Mouse (Mus musculus): Measurements from ENCODE around the gene Dynll2. TPM values are rescaled to one million over a fixed set of nuclear protein-coding genes. Genes with fewer than 3 reads are reported as not detected.

Dynll2 gene
- polyA plus RNA-seq, 1 experiment, result 91.2 TPM

GRCm38 (mm10) chr11:88015795-88016194 is 28.5 kb upstream of the Dynll2 start:
- DNase-seq, result no peak
- WGBS, result 82% methylated on average over 6 of the region's 6 CpGs
- TF ChIP-seq POLR2A (IDR thresholded peaks at IDR 0.05; ENCODE audit: borderline replicate concordance, extremely low read depth, low read depth, low read length), result no peak
- TF ChIP-seq CTCF (IDR thresholded peaks at IDR 0.05; ENCODE audit: insufficient read depth, low read length), result no peak
- Histone ChIP-seq H3K4me1 (ENCODE audit: control insufficient read depth, insufficient read depth, low read length) (no peaks in the 10 kb centered on the region), H3K4me3 (replicated peaks; ENCODE audit: extremely low read depth, low read depth, low read length) (no peak overlapping the region)

- 84% methylated on average over 11 of the region's 11 CpGs for WGBS
- H3K4me1 ChIP-seq (ENCODE audit: control insufficient read depth, insufficient read depth, low read length), result no peaks in the 10 kb centered on the region
- H3K4me3 ChIP-seq (replicated peaks; ENCODE audit: extremely low read depth, low read depth, low read length), result no peak overlapping the region
- TF ChIP-seq CTCF (IDR thresholded peaks at IDR 0.05; ENCODE audit: insufficient read depth, low read length), result no peak
- no peak for TF ChIP-seq POLR2A (IDR thresholded peaks at IDR 0.05; ENCODE audit: borderline replicate concordance, extremely low read depth, low read depth, low read length)
- no peak for DNase-seq
Measured at GRCm38 (mm10) chr11:88015161-88015560, 27.8 kb upstream of the Dynll2 start.

- Histone ChIP-seq H3K4me3 (replicated peaks; ENCODE audit: extremely low read depth, low read depth, low read length) (no peak overlapping the region), H3K4me1 (ENCODE audit: control insufficient read depth, insufficient read depth, low read length) (no peaks in the 10 kb centered on the region)
- TF ChIP-seq CTCF (IDR thresholded peaks at IDR 0.05; ENCODE audit: insufficient read depth, low read length) (no peak), POLR2A (IDR thresholded peaks at IDR 0.05; ENCODE audit: borderline replicate concordance, extremely low read depth, low read depth, low read length) (no peak)
- DNase-seq, result no peak
- WGBS, result 91% methylated on average over 10 of the region's 10 CpGs
Measured at GRCm38 (mm10) chr11:88013632-88014031, 26.3 kb upstream of the Dynll2 start.

GRCm38 (mm10) chr11:88012621-88013244 is 25.4 kb upstream of the Dynll2 start:
- DNase-seq, result no peak
- H3K4me3 ChIP-seq (replicated peaks; ENCODE audit: extremely low read depth, low read depth, low read length), result no peak overlapping the region
- 77% methylated on average over 11 of the region's 11 CpGs for WGBS
- no peaks in the 10 kb centered on the region for H3K4me1 ChIP-seq (ENCODE audit: control insufficient read depth, insufficient read depth, low read length)
- no peak for TF ChIP-seq POLR2A (IDR thresholded peaks at IDR 0.05; ENCODE audit: borderline replicate concordance, extremely low read depth, low read depth, low read length)
- TF ChIP-seq CTCF (IDR thresholded peaks at IDR 0.05; ENCODE audit: insufficient read depth, low read length), result no peak

- TF ChIP-seq CTCF (IDR thresholded peaks at IDR 0.05; ENCODE audit: insufficient read depth, low read length) (no peak), POLR2A (IDR thresholded peaks at IDR 0.05; ENCODE audit: borderline replicate concordance, extremely low read depth, low read depth, low read length) (no peak)
- Histone ChIP-seq H3K4me3 (replicated peaks; ENCODE audit: extremely low read depth, low read depth, low read length) (no peak overlapping the region), H3K4me1 (ENCODE audit: control insufficient read depth, insufficient read depth, low read length) (no peaks in the 10 kb centered on the region)
- WGBS, result 68% methylated on average over 7 of the region's 7 CpGs
- no peak for DNase-seq
Measured at GRCm38 (mm10) chr11:88011914-88012419, 24.6 kb upstream of the Dynll2 start.

- Histone ChIP-seq H3K4me3 (replicated peaks; ENCODE audit: extremely low read depth, low read depth, low read length) (no peak overlapping the region), H3K4me1 (ENCODE audit: control insufficient read depth, insufficient read depth, low read length) (no peaks in the 10 kb centered on the region)
- 51% methylated on average over 11 of the region's 11 CpGs for WGBS
- DNase-seq, result no peak
- TF ChIP-seq CTCF (IDR thresholded peaks at IDR 0.05; ENCODE audit: insufficient read depth, low read length), result no peak
- no peak for TF ChIP-seq POLR2A (IDR thresholded peaks at IDR 0.05; ENCODE audit: borderline replicate concordance, extremely low read depth, low read depth, low read length)
Measured at GRCm38 (mm10) chr11:88011208-88011913, 24.0 kb upstream of the Dynll2 start.

- TF ChIP-seq POLR2A (IDR thresholded peaks at IDR 0.05; ENCODE audit: borderline replicate concordance, extremely low read depth, low read depth, low read length), result no peak
- TF ChIP-seq CTCF (IDR thresholded peaks at IDR 0.05; ENCODE audit: insufficient read depth, low read length), result no peak
- no peak for DNase-seq
Measured at GRCm38 (mm10) chr11:88009542-88010190, 22.3 kb upstream of the Dynll2 start.

GRCm38 (mm10) chr11:88008641-88009040 is 21.3 kb upstream of the Dynll2 start:
- 23% methylated on average over 1 of the region's 1 CpGs for WGBS
- no peak overlapping the region for H3K4me3 ChIP-seq (replicated peaks; ENCODE audit: extremely low read depth, low read depth, low read length)
- no peak for TF ChIP-seq CTCF (IDR thresholded peaks at IDR 0.05; ENCODE audit: insufficient read depth, low read length)
- TF ChIP-seq POLR2A (IDR thresholded peaks at IDR 0.05; ENCODE audit: borderline replicate concordance, extremely low read depth, low read depth, low read length), result no peak
- no peak for DNase-seq
- no peaks in the 10 kb centered on the region for H3K4me1 ChIP-seq (ENCODE audit: control insufficient read depth, insufficient read depth, low read length)

More at GRCm38 (mm10) chr11:88009542-88010190, 22.3 kb upstream of the Dynll2 start:
- no peak overlapping the region for H3K4me3 ChIP-seq (replicated peaks; ENCODE audit: extremely low read depth, low read depth, low read length)
- no peaks in the 10 kb centered on the region for H3K4me1 ChIP-seq (ENCODE audit: control insufficient read depth, insufficient read depth, low read length)
- WGBS, result 27% methylated on average over 16 of the region's 16 CpGs

- Histone ChIP-seq H3K4me1 (ENCODE audit: control insufficient read depth, insufficient read depth, low read length) (no peaks in the 10 kb centered on the region), H3K4me3 (replicated peaks; ENCODE audit: extremely low read depth, low read depth, low read length) (no peak overlapping the region)
- TF ChIP-seq CTCF (IDR thresholded peaks at IDR 0.05; ENCODE audit: insufficient read depth, low read length), result no peak
- no peak for TF ChIP-seq POLR2A (IDR thresholded peaks at IDR 0.05; ENCODE audit: borderline replicate concordance, extremely low read depth, low read depth, low read length)
- DNase-seq, result no peak
- WGBS, result 39% methylated on average over 2 of the region's 2 CpGs
Measured at GRCm38 (mm10) chr11:88004123-88004522, 16.8 kb upstream of the Dynll2 start.

Data from lung, adult 2 months (tissue).